Mouse (Mus musculus) spleen, adult 18-20 months (tissue): ENCODE measurements around the gene Stt3a.

Experiments
- DNase-seq, 2 experiments: peaks; one replicate each; pipeline ENCODE4 v3.0.0; 2022; ENCODE audit warnings: mixed read lengths in 2 of 2

Stt3a gene

GRCm38 (mm10) chr9:36767203-36768143 is at the start of gene Stt3a:
TSS of gene Stt3a (minus strand) at chr9:36767679.
- peak; percentile 88 to 96 for DNase-seq

- no peak for DNase-seq
Observed at GRCm38 (mm10) chr9:36814486-36814885, 47.0 kb upstream of the Stt3a start.

- no peak for DNase-seq
Observed at GRCm38 (mm10) chr9:36808126-36808785, 40.8 kb upstream of the Stt3a start.

- no peak for DNase-seq
Observed at GRCm38 (mm10) chr9:36805256-36805975, 37.9 kb upstream of the Stt3a start.

- no peak for DNase-seq
Observed at GRCm38 (mm10) chr9:36803926-36804325, 36.4 kb upstream of the Stt3a start.

GRCm38 (mm10) chr9:36803386-36803785 is 35.9 kb upstream of the Stt3a start:
- no peak for DNase-seq

GRCm38 (mm10) chr9:36802951-36803350 is 35.5 kb upstream of the Stt3a start:
- DNase-seq, result no peak

GRCm38 (mm10) chr9:36801961-36802360 is 34.5 kb upstream of the Stt3a start:
- no peak for DNase-seq

- DNase-seq, result peak; percentile 84 to 94
Observed at GRCm38 (mm10) chr9:36796781-36797555, 29.5 kb upstream of the Stt3a start, which contains the start of gene Ei24. TSS of gene Ei24 (minus strand) at chr9:36797393.

GRCm38 (mm10) chr9:36796224-36796623 is 28.7 kb upstream of the Stt3a start:
- no peak for DNase-seq

- no peak for DNase-seq
Observed at GRCm38 (mm10) chr9:36795556-36795955, 28.1 kb upstream of the Stt3a start.

GRCm38 (mm10) chr9:36794487-36794886 is 27.0 kb upstream of the Stt3a start:
- DNase-seq, result no peak

- no peak for DNase-seq
Observed at GRCm38 (mm10) chr9:36792191-36792590, 24.7 kb upstream of the Stt3a start.

- no peak for DNase-seq
Observed at GRCm38 (mm10) chr9:36783921-36784320, 16.4 kb upstream of the Stt3a start.

GRCm38 (mm10) chr9:36769048-36769413 is 1.6 kb upstream of the Stt3a start:
- no peak for DNase-seq

GRCm38 (mm10) chr9:36768156-36769047 is 923 bp upstream of the Stt3a start:
- peak; percentile 26 to 54 for DNase-seq

GRCm38 (mm10) chr9:36764378-36764777 is 3.1 kb downstream of the Stt3a start:
- no peak for DNase-seq

- DNase-seq, result no peak
Observed at GRCm38 (mm10) chr9:36727034-36727755, 40.3 kb downstream of the Stt3a start, which contains the start of gene Chek1. TSS of gene Chek1 (minus strand) at chr9:36727065.

- peak; percentile 77 to 86 for DNase-seq
Observed at GRCm38 (mm10) chr9:36726131-36727033, 41.1 kb downstream of the Stt3a start.
